Mouse (Mus musculus): ENCODE results near the gene Il1r2. TPM values are rescaled to one million over a fixed set of nuclear protein-coding genes. Genes with fewer than 3 reads are reported as not detected.

Il1r2 gene
- 0.41 and 0.54 TPM in 2 replicates for polyA plus RNA-seq (2016; fragmentation: Nextera tagmentation; extraction: Ambion mirVana)

GRCm38 (mm10) chr1:40073779-40074178 lies at the start of gene Il1r2:
TSS of gene Il1r2 (plus strand) at chr1:40074079.
- H3K36me3 ChIP-seq, result no peaks in the 10 kb centered on the region

GRCm38 (mm10) chr1:40024554-40025320 lies 49.1 kb upstream of the Il1r2 start:
- Histone ChIP-seq H3K27ac (no peak overlapping the region), H3K9me3 (replicated peaks) (no peaks in the 10 kb centered on the region), H3K4me3 (no peak overlapping the region), H3K27me3 (ENCODE audit: low read depth, poor library complexity, severe bottlenecking) (no peaks in the 10 kb centered on the region), H3K4me1 (no peaks in the 10 kb centered on the region), H3K36me3 (peaks cover 89% of the 10 kb centered on the region)
- WGBS, result 92% methylated on average over 27 of the region's 27 CpGs
- DNase-seq (ENCODE audit: low spot score), result no peak

More at GRCm38 (mm10) chr1:40073779-40074178, at the start of gene Il1r2:
- Histone ChIP-seq H3K4me1 (no peaks in the 10 kb centered on the region), H3K27me3 (ENCODE audit: low read depth, poor library complexity, severe bottlenecking) (no peaks in the 10 kb centered on the region), H3K9me3 (replicated peaks) (no peaks in the 10 kb centered on the region), H3K4me3 (no peak within 1 kb of the TSS), H3K27ac (no peak within 1 kb of the TSS)
- WGBS, result 90% methylated on average over 5 of the region's 5 CpGs
- DNase-seq (ENCODE audit: low spot score), result no peak

DNA sequence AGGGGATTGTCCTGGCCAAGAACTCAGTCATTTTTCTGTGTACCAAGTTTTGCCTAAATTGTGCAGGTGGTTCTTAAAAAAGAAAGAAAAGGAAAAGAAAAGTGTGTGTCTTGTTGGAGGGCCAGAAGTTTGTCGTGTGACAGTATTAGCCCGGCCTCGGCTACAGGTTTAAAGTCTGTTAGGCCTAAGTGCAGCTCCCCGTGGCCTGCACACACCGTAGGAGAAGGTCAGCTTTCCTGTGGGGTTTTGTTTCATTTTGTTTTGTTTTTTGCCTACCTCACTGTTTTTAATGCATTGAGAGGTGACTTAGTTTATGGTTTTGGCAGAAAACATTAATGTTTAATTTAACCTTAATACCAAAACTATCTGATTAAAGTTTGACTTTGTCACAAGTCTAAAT lies 48.5 kb upstream of the Il1r2 start:
- 93% methylated on average over 5 of the region's 5 CpGs for WGBS
- no peaks in the 10 kb centered on the region for H3K9me3 ChIP-seq (replicated peaks)
- H3K36me3 ChIP-seq, result peaks cover 83% of the 10 kb centered on the region
- H3K27me3 ChIP-seq (ENCODE audit: low read depth, poor library complexity, severe bottlenecking), result no peaks in the 10 kb centered on the region
- no peak overlapping the region for H3K27ac ChIP-seq
- H3K4me3 ChIP-seq, result no peak overlapping the region
- no peaks in the 10 kb centered on the region for H3K4me1 ChIP-seq
- no peak for DNase-seq (ENCODE audit: low spot score)

GRCm38 (mm10) chr1:40027116-40027620 lies 46.7 kb upstream of the Il1r2 start:
- Histone ChIP-seq H3K36me3 (peaks cover 66% of the 10 kb centered on the region), H3K27me3 (ENCODE audit: low read depth, poor library complexity, severe bottlenecking) (no peaks in the 10 kb centered on the region), H3K4me1 (no peaks in the 10 kb centered on the region), H3K4me3 (no peak overlapping the region), H3K27ac (no peak overlapping the region), H3K9me3 (replicated peaks) (no peaks in the 10 kb centered on the region)
- DNase-seq (ENCODE audit: low spot score), result no peak
- WGBS, result 86% methylated on average over 7 of the region's 7 CpGs

DNA sequence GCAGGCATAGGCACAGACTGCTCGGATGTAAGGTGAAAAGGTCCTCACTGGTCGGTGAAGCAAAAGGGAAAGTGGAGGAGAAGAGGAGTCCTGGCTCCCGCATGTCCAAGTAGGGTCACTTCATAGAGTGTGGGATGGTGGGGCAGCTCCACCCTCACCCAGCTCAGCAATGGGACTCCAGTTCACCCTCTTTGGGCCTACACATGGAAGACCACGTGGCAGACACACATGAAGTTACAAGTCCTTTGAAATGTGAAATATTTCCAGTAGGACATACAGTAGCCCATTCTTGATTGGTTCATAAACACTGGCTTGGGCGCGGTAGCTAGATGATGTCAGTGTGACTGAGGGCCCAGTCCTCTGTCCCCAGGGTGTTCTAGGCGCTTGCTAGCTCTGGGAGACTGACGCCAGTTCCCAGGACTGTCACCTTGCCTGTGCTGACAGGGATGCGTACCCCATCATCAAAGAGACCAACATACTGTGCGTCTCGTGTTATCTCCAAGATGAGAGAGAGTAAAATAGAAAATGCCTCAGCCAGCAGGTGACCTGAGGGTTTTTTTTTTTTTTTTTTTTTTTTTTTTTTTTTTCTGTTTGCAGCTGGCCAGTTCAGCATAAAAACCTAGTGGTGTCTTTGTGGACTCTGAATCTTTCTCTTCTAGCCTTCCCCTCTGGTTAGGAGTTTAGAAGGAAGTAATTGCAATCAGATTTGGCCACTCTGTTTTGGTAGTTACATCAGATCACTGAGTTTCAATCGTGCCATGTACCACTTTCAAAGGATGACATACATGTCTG lies 45.5 kb upstream of the Il1r2 start:
- Histone ChIP-seq H3K27ac (no peak overlapping the region), H3K4me3 (no peak overlapping the region), H3K9me3 (replicated peaks) (no peaks in the 10 kb centered on the region), H3K4me1 (no peaks in the 10 kb centered on the region), H3K27me3 (ENCODE audit: low read depth, poor library complexity, severe bottlenecking) (no peaks in the 10 kb centered on the region), H3K36me3 (peaks cover 53% of the 10 kb centered on the region)
- no peak for DNase-seq (ENCODE audit: low spot score)
- WGBS, result 91% methylated on average over 12 of the region's 12 CpGs

GRCm38 (mm10) chr1:40029597-40029996 lies 44.3 kb upstream of the Il1r2 start:
- no peaks in the 10 kb centered on the region for H3K9me3 ChIP-seq (replicated peaks)
- H3K27ac ChIP-seq, result no peak overlapping the region
- WGBS, result 93% methylated on average over 5 of the region's 5 CpGs
- DNase-seq (ENCODE audit: low spot score), result no peak
- no peak overlapping the region for H3K4me3 ChIP-seq
- no peaks in the 10 kb centered on the region for H3K27me3 ChIP-seq (ENCODE audit: low read depth, poor library complexity, severe bottlenecking)
- H3K36me3 ChIP-seq, result peaks cover 41% of the 10 kb centered on the region
- no peaks in the 10 kb centered on the region for H3K4me1 ChIP-seq

DNA sequence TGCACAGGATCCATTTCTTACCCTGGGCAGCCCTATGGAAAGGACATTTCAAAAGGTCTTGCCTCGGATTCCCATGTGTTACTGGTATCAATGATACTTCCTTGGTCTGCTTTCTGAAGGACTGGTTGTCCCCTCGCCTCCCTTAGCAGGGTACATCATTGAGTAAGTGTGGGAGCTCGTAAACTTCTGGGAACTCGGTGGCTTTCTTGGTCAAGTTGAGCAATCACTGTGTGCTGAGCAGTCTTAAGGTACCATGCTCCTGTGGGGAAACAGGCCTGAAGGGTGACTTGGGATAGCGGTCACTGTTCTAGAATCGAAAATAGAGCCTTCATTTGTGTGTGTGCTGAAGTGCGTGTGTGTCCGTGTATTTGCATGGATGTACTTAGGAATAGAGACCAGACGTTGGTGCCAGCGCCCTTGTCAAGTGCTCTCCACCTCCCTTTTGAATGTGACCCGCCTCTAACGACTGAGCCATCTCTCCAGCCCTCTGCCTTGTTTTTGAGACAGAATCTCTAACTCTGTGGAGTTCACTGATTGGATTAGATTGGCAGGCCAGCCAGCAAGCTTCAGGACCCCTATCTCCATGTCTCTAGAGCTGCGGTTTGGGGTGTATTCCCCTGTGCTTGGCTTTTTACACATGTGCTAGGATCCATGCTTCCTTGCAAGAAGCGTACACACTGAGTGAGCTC lies 43.4 kb upstream of the Il1r2 start:
- WGBS, result 87% methylated on average over 14 of the region's 14 CpGs
- H3K27me3 ChIP-seq (ENCODE audit: low read depth, poor library complexity, severe bottlenecking), result no peaks in the 10 kb centered on the region

DNA sequence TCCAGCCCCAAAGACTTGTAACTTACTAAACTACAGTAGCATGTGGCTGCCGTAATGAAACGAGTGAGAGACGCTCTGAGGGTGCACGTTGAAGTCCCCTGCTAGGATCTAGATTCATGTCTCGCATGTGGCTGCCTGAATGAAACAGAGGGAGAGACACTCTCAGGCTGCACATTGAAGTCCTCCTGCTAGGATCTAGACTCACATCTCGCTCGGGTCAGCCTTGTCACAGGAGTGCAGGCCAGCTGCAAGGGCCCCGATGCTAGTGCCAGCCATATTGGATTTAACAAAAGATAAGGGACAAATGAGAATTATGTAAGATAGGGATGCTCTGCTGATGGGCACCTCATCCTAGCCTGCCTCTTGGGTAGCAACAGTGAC lies 42.9 kb upstream of the Il1r2 start:
- DNase-seq (ENCODE audit: low spot score), result no peak
- H3K27me3 ChIP-seq (ENCODE audit: low read depth, poor library complexity, severe bottlenecking), result no peaks in the 10 kb centered on the region
- no peak overlapping the region for H3K4me3 ChIP-seq
- no peaks in the 10 kb centered on the region for H3K4me1 ChIP-seq
- WGBS, result 92% methylated on average over 8 of the region's 8 CpGs
- H3K36me3 ChIP-seq, result peaks cover 28% of the 10 kb centered on the region
- H3K9me3 ChIP-seq (replicated peaks), result no peaks in the 10 kb centered on the region
- H3K27ac ChIP-seq, result no peak overlapping the region

More for the DNA sequence above, 43.4 kb upstream of the Il1r2 start:
- no peak for DNase-seq (ENCODE audit: low spot score)
- Histone ChIP-seq H3K9me3 (replicated peaks) (no peaks in the 10 kb centered on the region), H3K36me3 (peaks cover 33% of the 10 kb centered on the region), H3K4me1 (no peaks in the 10 kb centered on the region), H3K4me3 (no peak overlapping the region), H3K27ac (no peak overlapping the region)

GRCm38 (mm10) chr1:40031626-40032025 lies 42.3 kb upstream of the Il1r2 start:
- H3K27ac ChIP-seq, result no peak overlapping the region
- WGBS, result 88% methylated on average over 2 of the region's 2 CpGs
- no peaks in the 10 kb centered on the region for H3K27me3 ChIP-seq (ENCODE audit: low read depth, poor library complexity, severe bottlenecking)
- no peaks in the 10 kb centered on the region for H3K4me1 ChIP-seq
- no peaks in the 10 kb centered on the region for H3K9me3 ChIP-seq (replicated peaks)
- H3K36me3 ChIP-seq, result peaks cover 21% of the 10 kb centered on the region
- no peak for DNase-seq (ENCODE audit: low spot score)
- H3K4me3 ChIP-seq, result no peak overlapping the region

GRCm38 (mm10) chr1:40033315-40033714 lies 40.6 kb upstream of the Il1r2 start:
- H3K9me3 ChIP-seq (replicated peaks), result no peaks in the 10 kb centered on the region
- H3K4me1 ChIP-seq, result no peaks in the 10 kb centered on the region
- WGBS, result 89% methylated on average over 4 of the region's 4 CpGs
- H3K27ac ChIP-seq, result no peak overlapping the region
- no peak overlapping the region for H3K4me3 ChIP-seq
- H3K27me3 ChIP-seq (ENCODE audit: low read depth, poor library complexity, severe bottlenecking), result no peaks in the 10 kb centered on the region
- DNase-seq (ENCODE audit: low spot score), result no peak
- H3K36me3 ChIP-seq, result peaks cover 6% of the 10 kb centered on the region

GRCm38 (mm10) chr1:40033743-40034420 lies 40.0 kb upstream of the Il1r2 start:
- WGBS, result 89% methylated on average over 12 of the region's 12 CpGs
- Histone ChIP-seq H3K36me3 (0 out of 2 replicates have a peak, but pooled peaks cover 3% of the 10 kb centered on the region), H3K4me3 (no peak overlapping the region), H3K27ac (no peak overlapping the region), H3K4me1 (no peaks in the 10 kb centered on the region), H3K9me3 (replicated peaks) (no peaks in the 10 kb centered on the region), H3K27me3 (ENCODE audit: low read depth, poor library complexity, severe bottlenecking) (no peaks in the 10 kb centered on the region)
- DNase-seq (ENCODE audit: low spot score), result no peak

DNA sequence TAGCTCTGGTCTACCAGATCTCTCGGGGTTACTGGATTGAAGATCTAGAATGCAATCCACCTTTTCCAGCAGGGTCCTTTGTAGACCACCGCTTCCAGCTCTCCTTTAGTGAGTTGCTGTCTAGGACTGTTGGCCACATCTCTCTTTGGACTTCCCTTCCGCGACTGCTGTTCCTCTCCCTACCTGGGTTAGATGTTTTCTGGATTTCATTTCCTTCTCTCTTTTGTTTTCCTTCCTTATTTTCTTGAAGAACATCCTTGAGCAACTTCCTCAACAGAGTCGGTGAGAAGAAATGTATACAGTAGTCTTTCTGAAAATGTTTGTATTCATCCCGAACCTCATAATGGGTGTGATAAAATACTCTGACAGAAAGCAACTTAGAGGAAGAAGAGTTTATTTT lies 36.0 kb upstream of the Il1r2 start:
- no peak overlapping the region for H3K4me3 ChIP-seq
- DNase-seq (ENCODE audit: low spot score), result no peak
- H3K27me3 ChIP-seq (ENCODE audit: low read depth, poor library complexity, severe bottlenecking), result no peaks in the 10 kb centered on the region
- no peaks in the 10 kb centered on the region for H3K36me3 ChIP-seq
- H3K9me3 ChIP-seq (replicated peaks), result no peaks in the 10 kb centered on the region
- H3K4me1 ChIP-seq, result no peaks in the 10 kb centered on the region
- WGBS, result 92% methylated on average over 6 of the region's 6 CpGs
- H3K27ac ChIP-seq, result no peak overlapping the region

Measured in limb, embryonic 10.5 days (tissue).